Mouse (Mus musculus): Measurements from ENCODE around the gene Gm1043.

GRCm38 (mm10) chr5:37242360-37243168, 157.4 kb downstream of the Gm1043 start:
- TF ChIP-seq TAL1 (IDR thresholded peaks at IDR 0.05; ENCODE audit: low read length) (no peak), GATA1 (IDR thresholded peaks at IDR 0.05; ENCODE audit: low read length) (no peak)
